Mouse (Mus musculus) heart, adult 2 months (tissue): ENCODE data around the gene Prkag2.

ENCODE experiments used
- CTCF ChIP-seq: fragments of 200-600 bp; IDR thresholded peaks from 2 replicates; pipeline ENCODE4 v1.8.1; 2022; ENCODE audit warnings: antibody characterized with exemption, mild to moderate bottlenecking, moderate library complexity
- EP300 ChIP-seq: fragments of 200-500 bp; IDR thresholded peaks from 2 replicates; pipeline ENCODE4 v1.6.1; 2011; ENCODE audit warnings: low read depth, low read length, control low read depth; ENCODE audit not compliant: insufficient read depth
- POLR2A ChIP-seq: fragments of 200-500 bp; IDR thresholded peaks from 2 replicates; pipeline ENCODE4 v1.6.1; 2011; ENCODE audit warnings: mild to moderate bottlenecking, low read depth, low read length, control low read depth; ENCODE audit not compliant: insufficient read depth

- peak; percentile 92 for TF ChIP-seq CTCF
- 0 out of 2 replicates have a peak, but pooled peaks have one; percentile 72 for TF ChIP-seq EP300
- TF ChIP-seq POLR2A: no peak
These were observed 93.6 kb downstream of the Prkag2 start for GRCm38 (mm10) chr5:25006848-25007247.
